Mouse (Mus musculus) liver, postnatal 0 days (tissue): ENCODE data around the gene Myd88. TPM values are rescaled to one million over a fixed set of nuclear protein-coding genes. Genes with fewer than 3 reads are reported as not detected.

Source experiments
- ATAC-seq: fragments of 200-750 bp; cut with Nextera tagmentation; 2 replicates; pipeline ENCODE4 v1.8.0; 2017; ENCODE audit warnings: mild to moderate bottlenecking, moderate library complexity
- DNase-seq: peaks from one replicate; pipeline ENCODE4 v3.0.0-alpha.2; 2016
- H3K27ac ChIP-seq: fragments of 300-500 bp; sonication (generic); 2 replicates; pipeline ENCODE4 v1.5.1; 2014; ENCODE audit warnings: antibody characterized with exemption, moderate library complexity, mild to moderate bottlenecking, low read depth
- H3K27me3 ChIP-seq: fragments of 300-500 bp; sonication (generic); 2 replicates; pipeline ENCODE4 v1.6.1; 2014; ENCODE audit warnings: low read length, control low read depth, mixed read lengths; ENCODE audit not compliant: insufficient read depth
- H3K36me3 ChIP-seq: fragments of 300-500 bp; sonication (generic); replicated peaks from 2 replicates; pipeline ENCODE4 v1.6.1; 2014; ENCODE audit warnings: mild to moderate bottlenecking, control low read depth, low read length, moderate library complexity, mixed read lengths; ENCODE audit not compliant: insufficient read depth
- H3K4me1 ChIP-seq: fragments of 300-500 bp; sonication (generic); 2 replicates; pipeline ENCODE4 v1.6.1; 2014; ENCODE audit warnings: antibody characterized with exemption, mild to moderate bottlenecking, control low read depth; ENCODE audit not compliant: insufficient read depth
- H3K4me2 ChIP-seq: fragments of 300-500 bp; sonication (generic); 2 replicates; pipeline ENCODE4 v1.6.1; 2014; ENCODE audit warnings: low read depth, mild to moderate bottlenecking, low read length, moderate library complexity, mixed read lengths
- H3K4me3 ChIP-seq: fragments of 300-500 bp; sonication (generic); 2 replicates; pipeline ENCODE4 v1.5.1; 2014; ENCODE audit warnings: low read depth, low read length
- H3K9ac ChIP-seq: fragments of 300-500 bp; sonication (generic); replicated peaks from 2 replicates; pipeline ENCODE4 v1.6.1; 2014; ENCODE audit warnings: mild to moderate bottlenecking, moderate library complexity
- H3K9me3 ChIP-seq: fragments of 300-500 bp; sonication (generic); 2 replicates; pipeline ENCODE4 v1.6.1; 2016; ENCODE audit warnings: mild to moderate bottlenecking, control low read depth, low read length, mixed read lengths
- CTCF ChIP-seq: sonication (generic); IDR thresholded peaks from 2 replicates; pipeline ENCODE4 v1.5.1; 2016; ENCODE audit warnings: antibody characterized with exemption, low read depth
- EP300 ChIP-seq: IDR thresholded peaks from 2 replicates; pipeline ENCODE4 v1.6.1; 2016; ENCODE audit warnings: antibody characterized with exemption, low read depth, mild to moderate bottlenecking
- WGBS: fragments of 180-500 bp; shearing (Covaris S2); extraction: QIAGEN DNeasy Blood & Tissue Kit; methylation state at CpG from one replicate; pipeline ENCODE4 v1.1.7; 2014; ENCODE audit not compliant: insufficient replicate concordance; 5-methylcytosine and 5-hydroxymethylcytosine counted together
- polyA plus RNA-seq: library from polyadenylated mRNA; unstranded; fragments of >200 nt; fragmentation: Nextera tagmentation; extraction: Ambion mirVana; gene quantifications from 2 replicates; pipeline ENCODE4 v1.2.1, GENCODE M21; 2015

The Myd88 gene
- polyA plus RNA-seq, 1 experiment from 2014 or later: 16.7 TPM

- no peaks in the 10 kb centered on the region; the same call in 1 of the 2 replicates for H3K36me3 ChIP-seq
- H3K9ac ChIP-seq: peak overlapping the region; percentile 72
- no peaks in the 10 kb centered on the region for H3K9me3 ChIP-seq
- H3K4me3 ChIP-seq: peak overlapping the region; percentile 76
- TF ChIP-seq CTCF: no peak
- TF ChIP-seq EP300: no peak
- ATAC-seq (peak; percentile 44), DNase-seq (peak; percentile 48)
- H3K4me2 ChIP-seq: peak overlapping the region; percentile 96
- peaks cover 3% of the 10 kb centered on the region; the same call in 1 of the 2 replicates for H3K4me1 ChIP-seq
- no peaks in the 10 kb centered on the region for H3K27me3 ChIP-seq
- WGBS: 37% methylated on average over 9 of the region's 9 CpGs
- H3K27ac ChIP-seq: 0 out of 2 replicates have a peak overlapping the region, but pooled peaks have one; percentile 48
Measured at GRCm38 (mm10) chr9:119358058-119358429, 16.8 kb upstream of the Myd88 start.

DNA sequence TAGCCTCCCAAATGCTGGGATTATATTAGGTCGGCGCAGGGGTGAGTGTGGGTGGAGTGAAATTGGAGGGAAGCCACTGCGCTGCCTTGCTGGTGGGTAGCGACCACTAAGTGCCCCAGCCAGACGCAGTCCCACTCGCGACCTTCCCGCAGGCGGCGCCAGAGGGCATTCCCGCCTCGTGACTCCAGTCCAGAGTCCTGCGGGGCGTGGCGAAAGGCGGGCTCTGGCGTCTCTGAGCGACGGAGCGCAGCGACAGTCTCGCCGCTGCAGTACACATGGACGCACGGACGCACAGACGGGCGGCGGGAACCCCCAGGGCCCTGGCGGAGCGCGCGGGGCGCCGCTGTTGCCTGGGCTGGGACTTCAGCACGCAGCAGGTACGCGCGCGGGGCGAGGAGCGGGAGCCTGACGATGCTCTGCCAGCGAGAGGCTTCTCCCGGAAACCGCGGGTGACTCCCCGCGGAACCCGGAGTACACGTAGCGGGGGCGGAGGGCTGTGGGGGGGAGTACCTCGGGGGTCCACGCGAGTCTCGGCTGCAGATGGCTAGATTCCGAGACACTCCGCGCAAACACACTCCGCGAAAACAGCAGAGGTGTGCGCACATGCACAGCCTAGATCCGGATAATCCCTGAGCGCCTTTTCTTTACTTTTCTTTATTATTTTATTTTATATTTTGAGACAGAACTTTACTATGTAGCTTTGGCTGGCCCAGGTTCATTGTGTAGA, 16.3 kb upstream of the Myd88 start, which contains the start of gene Xylb:
TSS of gene Xylb (plus strand) at position 51 of the 727 bp plus-strand sequence.
- peak; percentile 92 for TF ChIP-seq CTCF
- no peak for TF ChIP-seq EP300
- peak; percentile 88 for ATAC-seq

GRCm38 (mm10) chr9:119355943-119356342, 14.7 kb upstream of the Myd88 start:
- no peak overlapping the region for H3K9ac ChIP-seq
- H3K27me3 ChIP-seq: no peaks in the 10 kb centered on the region
- H3K9me3 ChIP-seq: no peaks in the 10 kb centered on the region
- H3K4me3 ChIP-seq: no peak overlapping the region
- H3K27ac ChIP-seq: no peak overlapping the region
- WGBS: 76% methylated on average over 6 of the region's 6 CpGs
- H3K36me3 ChIP-seq: peaks cover 4% of the 10 kb centered on the region
- no peak overlapping the region for H3K4me2 ChIP-seq
- TF ChIP-seq EP300: no peak
- no peak for TF ChIP-seq CTCF
- peaks cover 3% of the 10 kb centered on the region; the same call in 1 of the 2 replicates for H3K4me1 ChIP-seq
- DNase-seq (no peak), ATAC-seq (no peak)

More for the DNA sequence above, 16.3 kb upstream of the Myd88 start, which contains the start of gene Xylb:
- peaks cover 3% of the 10 kb centered on the region; the same call in 1 of the 2 replicates for H3K4me1 ChIP-seq
- peak within 1 kb of the TSS; percentile 76 for H3K4me3 ChIP-seq
- no peaks in the 10 kb centered on the region for H3K27me3 ChIP-seq
- peak; percentile 93 for DNase-seq
- H3K4me2 ChIP-seq: peak within 1 kb of the TSS; percentile 96
- peak within 1 kb of the TSS; percentile 72 for H3K9ac ChIP-seq
- 3% methylated on average over 57 of the region's 65 CpGs for WGBS
- no peaks in the 10 kb centered on the region for H3K9me3 ChIP-seq
- no peaks in the 10 kb centered on the region; the same call in 1 of the 2 replicates for H3K36me3 ChIP-seq
- peak within 1 kb of the TSS; percentile 48 for H3K27ac ChIP-seq

- Histone ChIP-seq H3K27me3 (no peaks in the 10 kb centered on the region), H3K9ac (no peak overlapping the region), H3K36me3 (peaks cover 9% of the 10 kb centered on the region), H3K27ac (no peak overlapping the region), H3K4me3 (no peak overlapping the region), H3K4me1 (peaks cover 3% of the 10 kb centered on the region; the same call in 1 of the 2 replicates), H3K9me3 (no peaks in the 10 kb centered on the region), H3K4me2 (no peak overlapping the region)
- DNase-seq: no peak
- TF ChIP-seq EP300: no peak
- no peak for TF ChIP-seq CTCF
- ATAC-seq: no peak
- WGBS: 59% methylated on average over 6 of the region's 6 CpGs
Measured at GRCm38 (mm10) chr9:119353926-119354325, 12.7 kb upstream of the Myd88 start.

- TF ChIP-seq CTCF (peak; percentile 94), EP300 (no peak)
- ATAC-seq: peak; percentile 79
Measured at GRCm38 (mm10) chr9:119352060-119352459, 10.8 kb upstream of the Myd88 start.

GRCm38 (mm10) chr9:119350947-119351705, 9.9 kb upstream of the Myd88 start:
- TF ChIP-seq CTCF (no peak), EP300 (no peak)
- no peaks in the 10 kb centered on the region for H3K9me3 ChIP-seq
- no peak for DNase-seq
- 86% methylated on average over 10 of the region's 10 CpGs for WGBS
- no peak overlapping the region for H3K9ac ChIP-seq
- peaks cover 28% of the 10 kb centered on the region for H3K36me3 ChIP-seq
- H3K27ac ChIP-seq: 0 out of 2 replicates have a peak overlapping the region, but pooled peaks have one; percentile 51
- ATAC-seq: no peak
- no peak overlapping the region for H3K4me2 ChIP-seq
- no peak overlapping the region for H3K4me3 ChIP-seq
- no peaks in the 10 kb centered on the region for H3K27me3 ChIP-seq
- no peaks in the 10 kb centered on the region for H3K4me1 ChIP-seq

More at GRCm38 (mm10) chr9:119352060-119352459, 10.8 kb upstream of the Myd88 start:
- Histone ChIP-seq H3K36me3 (peaks cover 22% of the 10 kb centered on the region), H3K9ac (no peak overlapping the region), H3K27ac (no peak overlapping the region), H3K4me2 (no peak overlapping the region), H3K4me3 (no peak overlapping the region), H3K9me3 (no peaks in the 10 kb centered on the region), H3K4me1 (no peaks in the 10 kb centered on the region), H3K27me3 (no peaks in the 10 kb centered on the region)
- WGBS: 14% methylated on average over 4 of the region's 4 CpGs
- peak; percentile 90 for DNase-seq
